Mouse (Mus musculus) CH12.LX (cell line): ENCODE results near the gene Hoxd8. TPM values are rescaled to one million over a fixed set of nuclear protein-coding genes. Genes with fewer than 3 reads are reported as not detected.

Experiments used
- DNase-seq: peaks from one replicate; pipeline ENCODE4 v3.0.0-alpha.2; 2013; ENCODE audit errors: extremely low read depth
- H3K27ac ChIP-seq: 2 replicates; pipeline ENCODE4 v1.5.1; 2012; ENCODE audit warnings: low read depth, mild to moderate bottlenecking, control low read depth, moderate library complexity; ENCODE audit not compliant: insufficient read depth
- H3K27me3 ChIP-seq: replicated peaks from 2 replicates; pipeline ENCODE3; 2012; ENCODE audit warnings: inconsistent platforms
- H3K36me3 ChIP-seq, 2 experiments: replicated peaks in 1 of 2; 2 replicates each; pipeline versions ENCODE3 to v1.6.1; 2012; ENCODE audit warnings: inconsistent platforms in 1 of 2, low read length in 1 of 2, mild to moderate bottlenecking in 1 of 2, mixed read lengths in 1 of 2, moderate library complexity in 1 of 2; ENCODE audit not compliant: control insufficient read depth in 1 of 2, insufficient read depth in 1 of 2
- H3K4me1 ChIP-seq, 2 experiments: 2 replicates each; pipeline ENCODE4 v1.6.1; 2012; ENCODE audit warnings: inconsistent platforms in 1 of 2, moderate library complexity in 1 of 2; ENCODE audit not compliant: insufficient read depth in 2 of 2, control insufficient read depth in 1 of 2
- H3K4me2 ChIP-seq: 2 replicates; pipeline ENCODE4 v1.6.1; 2012; ENCODE audit warnings: low read depth, mild to moderate bottlenecking, control low read depth; ENCODE audit not compliant: poor library complexity, insufficient read depth, severe bottlenecking
- H3K4me3 ChIP-seq, 3 experiments: fragments of 150-350 bp in 1 of 3; sonication (generic) in 1 of 3; replicated peaks in 1 of 3; 2 replicates each; pipeline versions ENCODE3 to v1.5.1; 2011 to 2012; ENCODE audit warnings: low read depth in 2 of 3, low read length in 2 of 3, mild to moderate bottlenecking in 2 of 3, moderate library complexity in 2 of 3, control low read depth in 1 of 3, improper control_type of control experiment in 1 of 3, inconsistent platforms in 1 of 3, mixed read lengths in 1 of 3; ENCODE audit not compliant: poor library complexity in 1 of 3
- H3K79me2 ChIP-seq: replicated peaks from 2 replicates; pipeline ENCODE4 v1.6.1; 2012; ENCODE audit warnings: mild to moderate bottlenecking, moderate library complexity; ENCODE audit not compliant: control insufficient read depth, poor library complexity, insufficient read depth, severe bottlenecking; ENCODE audit errors: extremely low read depth
- H3K9ac ChIP-seq: 2 replicates; pipeline ENCODE4 v1.6.1; 2012; ENCODE audit warnings: low read depth, mild to moderate bottlenecking, control low read depth, moderate library complexity; ENCODE audit not compliant: insufficient read depth
- H3K9me3 ChIP-seq: replicated peaks from 2 replicates; pipeline ENCODE3; 2012; ENCODE audit warnings: low read length, inconsistent platforms, mixed read lengths
- BHLHE40 ChIP-seq: IDR thresholded peaks from 2 replicates; pipeline ENCODE4 v1.6.1; 2011; ENCODE audit warnings: mild to moderate bottlenecking, low read depth, low read length, improper control_type of control experiment
- CHD2 ChIP-seq: IDR thresholded peaks from 2 replicates; pipeline ENCODE4 v1.6.1; 2011; ENCODE audit warnings: low read length, improper control_type of control experiment
- EP300 ChIP-seq: IDR thresholded peaks from 2 replicates; pipeline ENCODE4 v1.6.1; 2011; ENCODE audit warnings: low read length, improper control_type of control experiment
- ETS1 ChIP-seq: conservative IDR thresholded peaks from 2 replicates; pipeline ENCODE4 v1.6.1; 2012; ENCODE audit warnings: low read depth, mild to moderate bottlenecking, inconsistent platforms, low read length, improper control_type of control experiment, moderate library complexity
- IRF4 ChIP-seq: IDR thresholded peaks from 2 replicates; pipeline ENCODE4 v1.6.1; 2014; ENCODE audit warnings: low read depth, mild to moderate bottlenecking, inconsistent platforms, low read length, improper control_type of control experiment
- JUND ChIP-seq: conservative IDR thresholded peaks from 2 replicates; pipeline ENCODE4 v1.6.1; 2011; ENCODE audit warnings: low read depth, low read length, improper control_type of control experiment
- MAFK ChIP-seq: IDR thresholded peaks from 2 replicates; pipeline ENCODE4 v1.6.1; 2011; ENCODE audit warnings: low read length, improper control_type of control experiment; ENCODE audit not compliant: insufficient replicate concordance
- MAZ ChIP-seq: IDR thresholded peaks from 2 replicates; pipeline ENCODE4 v1.6.1; 2012; ENCODE audit warnings: low read depth, mild to moderate bottlenecking, inconsistent platforms, low read length, improper control_type of control experiment, moderate library complexity
- MXI1 ChIP-seq: IDR thresholded peaks from 2 replicates; pipeline ENCODE4 v1.6.1; 2011; ENCODE audit warnings: mild to moderate bottlenecking, low read depth, low read length, improper control_type of control experiment
- NELFE ChIP-seq: IDR thresholded peaks from 2 replicates; pipeline ENCODE4 v1.6.1; 2011; ENCODE audit warnings: low read depth, low read length, improper control_type of control experiment
- NRF1 ChIP-seq: IDR thresholded peaks from 2 replicates; pipeline ENCODE4 v1.6.1; 2014; ENCODE audit warnings: low read depth, mild to moderate bottlenecking, inconsistent platforms, low read length, improper control_type of control experiment, moderate library complexity
- PAX5 ChIP-seq: IDR thresholded peaks from 2 replicates; pipeline ENCODE4 v1.6.1; 2012; ENCODE audit warnings: low read length, inconsistent platforms, mixed read lengths
- POLR2AphosphoS2 ChIP-seq: IDR thresholded peaks from 2 replicates; pipeline ENCODE4 v1.6.1; 2011; ENCODE audit warnings: low read depth, low read length, improper control_type of control experiment
- RAD21 ChIP-seq: IDR thresholded peaks from 2 replicates; pipeline ENCODE4 v1.6.1; 2011; ENCODE audit warnings: low read depth, mild to moderate bottlenecking, low read length, improper control_type of control experiment, moderate library complexity
- RCOR1 ChIP-seq: conservative IDR thresholded peaks from 2 replicates; pipeline ENCODE4 v1.6.1; 2012; ENCODE audit warnings: low read depth, mild to moderate bottlenecking, inconsistent platforms, low read length, improper control_type of control experiment
- SIN3A ChIP-seq: IDR thresholded peaks from 2 replicates; pipeline ENCODE4 v1.6.1; 2012; ENCODE audit warnings: low read length, improper control_type of control experiment, inconsistent platforms
- SMC3 ChIP-seq: IDR thresholded peaks from 2 replicates; pipeline ENCODE4 v1.6.1; 2011; ENCODE audit warnings: low read depth, low read length, improper control_type of control experiment
- TBP ChIP-seq: conservative IDR thresholded peaks from 2 replicates; pipeline ENCODE4 v1.6.1; 2011; ENCODE audit warnings: low read depth, low read length, improper control_type of control experiment
- UBTF ChIP-seq: IDR thresholded peaks from 2 replicates; pipeline ENCODE4 v1.6.1; 2012; ENCODE audit warnings: low read depth, mild to moderate bottlenecking, inconsistent platforms, low read length, improper control_type of control experiment, moderate library complexity
- USF1 ChIP-seq: IDR thresholded peaks from 2 replicates; pipeline ENCODE4 v1.6.1; 2014; ENCODE audit warnings: low read depth, mild to moderate bottlenecking, inconsistent platforms, low read length, improper control_type of control experiment
- USF2 ChIP-seq: conservative IDR thresholded peaks from 2 replicates; pipeline ENCODE4 v1.6.1; 2011; ENCODE audit warnings: low read depth, low read length, improper control_type of control experiment
- ZKSCAN1 ChIP-seq: IDR thresholded peaks from 2 replicates; pipeline ENCODE4 v1.6.1; 2012; ENCODE audit warnings: low read depth, inconsistent platforms, low read length, improper control_type of control experiment, borderline replicate concordance
- ZMIZ1 ChIP-seq: IDR thresholded peaks from 2 replicates; pipeline ENCODE4 v1.6.1; 2012; ENCODE audit warnings: low read depth, mild to moderate bottlenecking, inconsistent platforms, low read length, improper control_type of control experiment
- ZNF384 ChIP-seq: IDR thresholded peaks from 2 replicates; pipeline ENCODE4 v1.6.1; 2012; ENCODE audit warnings: low read depth, low read length, improper control_type of control experiment, inconsistent platforms
- dilution Hi-C: fragments of 300-500 bp; cut with MboI; formaldehyde crosslinking; loops from 2 replicates; pipeline ENCODE4 v1.14.3; 2020; ENCODE audit warnings: low sequenced_read_pairs; ENCODE audit not compliant: extremely low pct_unique_long_range_greater_than_20kb, extremely low pct_ligation_motif_present
- in situ Hi-C: fragments of 300-500 bp; cut with MboI; formaldehyde crosslinking; loops from 3 replicates; pipeline ENCODE4 v1.14.3; 2019; ENCODE audit warnings: low sequenced_read_pairs, low pct_ligation_motif_present, low pct_unique_long_range_greater_than_20kb, mixed read lengths
- polyA plus RNA-seq: library from polyadenylated mRNA; unstranded; fragments of >175 nt; gene quantifications from 2 replicates; pipeline ENCODE4 v1.2.1, GENCODE M21; 2012; ENCODE audit warnings: low read depth; ENCODE audit not compliant: insufficient read length
- total RNA-seq, 2 experiments: library from RNA; depleted of rRNA; stranded (reverse); fragments of 300-350 nt in 1 of 2; fragments of >200 nt in 1 of 2; gene quantifications; 2 replicates each; pipeline ENCODE4 v1.2.3; 2012 to 2014

Gene Hoxd8
- total and polyA plus RNA-seq, 3 experiments: 0.20 to 0.31 TPM; not detected in 1

DNA sequence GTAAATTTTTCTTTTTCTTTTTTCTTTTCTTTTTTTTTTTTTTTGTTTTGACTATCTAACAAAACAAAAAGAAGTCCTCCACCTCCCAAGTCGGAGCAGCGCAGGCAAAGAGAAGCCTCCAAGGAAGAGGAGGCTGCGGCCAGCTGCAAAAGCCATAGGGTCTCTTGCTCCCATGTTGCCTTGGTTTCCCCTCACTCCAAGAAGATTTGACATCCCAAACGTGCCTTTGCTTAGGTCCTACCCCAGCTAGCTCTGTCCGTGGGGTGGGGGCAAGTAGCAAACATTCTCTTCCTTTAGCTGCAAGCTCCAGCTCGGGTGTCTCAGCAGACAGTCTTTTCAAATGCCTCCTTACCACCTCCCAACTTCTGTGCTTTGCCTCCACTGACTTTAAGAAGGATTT lies 29.4 kb downstream of the Hoxd8 start:
- H3K27ac ChIP-seq: no peak overlapping the region
- H3K9ac ChIP-seq: peak overlapping the region; percentile 96
- peak; percentile 9 for DNase-seq
- in situ Hi-C loops (no loop called here), dilution Hi-C loops (no loop called here)
- peaks cover 11 to 58% of the 10 kb centered on the region in 2 experiments for H3K4me1 ChIP-seq
- peak overlapping the region; percentile 98 for H3K4me2 ChIP-seq
- peaks cover 7 to 24% of the 10 kb centered on the region in 2 experiments for H3K36me3 ChIP-seq
- peaks cover 16% of the 10 kb centered on the region for H3K9me3 ChIP-seq
- TF ChIP-seq RAD21 (no peak), NELFE (no peak), MAFK (no peak), CHD2 (no peak), USF2 (no peak), EP300 (no peak), ZNF384 (no peak), MAZ (no peak), BHLHE40 (no peak), ETS1 (no peak), TBP (no peak), USF1 (no peak), SMC3 (no peak), NRF1 (no peak), RCOR1 (no peak), MXI1 (no peak), PAX5 (no peak)
- H3K79me2 ChIP-seq: peaks cover 16% of the 10 kb centered on the region
- H3K27me3 ChIP-seq: no peaks in the 10 kb centered on the region
- peak overlapping the region; percentile 7 to 59 (median 21) for H3K4me3 ChIP-seq

DNA sequence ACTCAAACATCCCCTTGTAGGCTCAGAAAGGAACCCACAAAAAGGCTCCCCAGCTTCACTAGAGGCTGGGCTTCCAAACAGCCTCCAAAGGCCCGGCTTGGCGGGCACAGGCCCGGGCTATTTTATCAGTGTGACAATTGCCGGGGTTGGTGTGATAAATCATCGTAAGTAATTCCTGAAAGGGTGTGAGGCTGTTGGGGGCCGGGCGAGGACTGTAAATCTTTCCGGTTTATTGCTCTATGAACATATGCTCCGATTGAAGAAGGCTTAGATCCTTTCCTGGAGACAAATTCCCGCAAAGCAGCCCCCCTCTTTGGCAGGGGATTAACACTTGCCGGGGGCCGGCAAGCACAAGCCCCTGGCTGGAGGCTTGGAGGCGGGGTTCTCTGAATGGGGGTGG lies 30.0 kb downstream of the Hoxd8 start:
- H3K9ac ChIP-seq: no peak overlapping the region
- peaks cover 11% of the 10 kb centered on the region; the same call in 1 of the 2 replicates for H3K79me2 ChIP-seq
- H3K9me3 ChIP-seq: peaks cover 16% of the 10 kb centered on the region
- no peak overlapping the region for H3K4me3 ChIP-seq
- dilution Hi-C loops (no loop called here), in situ Hi-C loops (no loop called here)
- H3K4me1 ChIP-seq: peaks cover 16 to 60% of the 10 kb centered on the region in 2 experiments
- no peak for DNase-seq
- peaks cover 7 to 23% of the 10 kb centered on the region in 2 experiments for H3K36me3 ChIP-seq
- no peak for TF ChIP-seq MXI1
- TF ChIP-seq ZMIZ1: no peak
- TF ChIP-seq IRF4: no peak
- no peak for TF ChIP-seq RCOR1
- no peak for TF ChIP-seq JUND
- no peak for TF ChIP-seq MAFK
- TF ChIP-seq NELFE: no peak
- TF ChIP-seq UBTF: no peak
- TF ChIP-seq TBP: no peak
- TF ChIP-seq SIN3A: no peak
- TF ChIP-seq MAZ: no peak
- TF ChIP-seq USF1: no peak
- TF ChIP-seq EP300: no peak
- no peak for TF ChIP-seq SMC3
- TF ChIP-seq ZKSCAN1: no peak
- no peak for TF ChIP-seq RAD21
- no peak for TF ChIP-seq USF2
- no peak for TF ChIP-seq CHD2
- TF ChIP-seq POLR2AphosphoS2: no peak
- no peak for TF ChIP-seq ETS1
- H3K4me2 ChIP-seq: no peak overlapping the region
- H3K27ac ChIP-seq: no peak overlapping the region
- H3K27me3 ChIP-seq: no peaks in the 10 kb centered on the region
